Mouse (Mus musculus) hindbrain, postnatal 0 days (tissue): ENCODE measurements around the gene Ttc7b. TPM values are rescaled to one million over a fixed set of nuclear protein-coding genes. Genes with fewer than 3 reads are reported as not detected.

Source experiments
- ATAC-seq: fragments of 200-750 bp; cut with Nextera tagmentation; 2 replicates; pipeline ENCODE4 v1.8.0; 2017; ENCODE audit warnings: mild to moderate bottlenecking, moderate TSS enrichment, moderate library complexity
- DNase-seq: peaks from one replicate; pipeline ENCODE4 v3.0.0-alpha.2; 2015; ENCODE audit warnings: low spot score
- H3K27ac ChIP-seq: fragments of 300-500 bp; sonication (generic); 2 replicates; pipeline ENCODE4 v1.5.1; 2014; ENCODE audit warnings: mild to moderate bottlenecking
- H3K27me3 ChIP-seq: fragments of 300-500 bp; sonication (generic); 2 replicates; pipeline ENCODE4 v1.6.1; 2014; ENCODE audit warnings: low read length, mixed read lengths; ENCODE audit not compliant: insufficient read depth
- H3K36me3 ChIP-seq: fragments of 300-500 bp; sonication (generic); 2 replicates; pipeline ENCODE4 v1.6.1; 2014; ENCODE audit warnings: low read length, mixed read lengths; ENCODE audit not compliant: insufficient read depth
- H3K4me1 ChIP-seq: fragments of 300-500 bp; sonication (generic); 2 replicates; pipeline ENCODE4 v1.6.1; 2014; ENCODE audit warnings: antibody characterized with exemption, low read length, mixed read lengths; ENCODE audit not compliant: insufficient read depth
- H3K4me2 ChIP-seq: fragments of 300-500 bp; sonication (generic); 2 replicates; pipeline ENCODE4 v1.6.1; 2014; ENCODE audit warnings: low read depth, mild to moderate bottlenecking, low read length, moderate library complexity, mixed read lengths
- H3K4me3 ChIP-seq: fragments of 300-500 bp; sonication (generic); 2 replicates; pipeline ENCODE4 v1.5.1; 2014; ENCODE audit warnings: low read length
- H3K9ac ChIP-seq: fragments of 300-500 bp; sonication (generic); replicated peaks from 2 replicates; pipeline ENCODE4 v1.6.1; 2014; ENCODE audit warnings: mild to moderate bottlenecking, low read length, moderate library complexity, mixed read lengths
- H3K9me3 ChIP-seq: fragments of 300-500 bp; sonication (generic); 2 replicates; pipeline ENCODE4 v1.6.1; 2016; ENCODE audit warnings: low read length, mixed read lengths
- CTCF ChIP-seq: IDR thresholded peaks from 2 replicates; pipeline ENCODE4 v1.5.1; 2016; ENCODE audit warnings: antibody characterized with exemption, control low read depth, low read depth
- whole genome bisulfite sequencing: fragments of 180-500 bp; shearing (Covaris S2); extraction: QIAGEN DNeasy Blood & Tissue Kit; methylation state at CpG from one replicate; pipeline ENCODE4 v1.1.7; 2014; 5-methylcytosine and 5-hydroxymethylcytosine counted together
- polyA plus RNA-seq: library from polyadenylated mRNA; unstranded; fragments of >200 nt; fragmentation: Nextera tagmentation; extraction: Ambion mirVana; gene quantifications from 2 replicates; pipeline ENCODE4 v1.2.1, GENCODE M21; 2015
- total RNA-seq: library from RNA; depleted of rRNA; stranded (reverse); fragments of >200 nt; gene quantifications from 2 replicates; pipeline ENCODE4 v1.2.3, GENCODE M21; 2014

Ttc7b gene
- total and polyA plus RNA-seq, 2 experiments from 2014 or later = 8.6 to 51.2 TPM

GRCm38 (mm10) chr12:100479270-100479869 lies 41.3 kb downstream of the Ttc7b start:
- H3K9me3 ChIP-seq = no peaks in the 10 kb centered on the region
- no peak overlapping the region for H3K9ac ChIP-seq
- H3K4me2 ChIP-seq = no peak overlapping the region
- H3K4me3 ChIP-seq = no peak overlapping the region
- TF ChIP-seq CTCF = no peak
- WGBS = 76% methylated on average over 10 of the region's 10 CpGs
- no peak for ATAC-seq
- DNase-seq = no peak
- no peaks in the 10 kb centered on the region for H3K36me3 ChIP-seq
- no peak overlapping the region for H3K27ac ChIP-seq
- no peaks in the 10 kb centered on the region for H3K27me3 ChIP-seq
- no peaks in the 10 kb centered on the region for H3K4me1 ChIP-seq

GRCm38 (mm10) chr12:100478615-100479014 lies 42.0 kb downstream of the Ttc7b start:
- Histone ChIP-seq H3K27me3 (no peaks in the 10 kb centered on the region), H3K4me3 (no peak overlapping the region), H3K9ac (no peak overlapping the region), H3K27ac (no peak overlapping the region), H3K4me2 (no peak overlapping the region), H3K36me3 (no peaks in the 10 kb centered on the region), H3K9me3 (no peaks in the 10 kb centered on the region), H3K4me1 (no peaks in the 10 kb centered on the region)
- 92% methylated on average over 6 of the region's 6 CpGs for WGBS
- no peak for TF ChIP-seq CTCF
- ATAC-seq = no peak
- no peak for DNase-seq

GRCm38 (mm10) chr12:100478151-100478550 lies 42.5 kb downstream of the Ttc7b start:
- no peak overlapping the region for H3K4me3 ChIP-seq
- H3K9me3 ChIP-seq = no peaks in the 10 kb centered on the region
- H3K4me1 ChIP-seq = no peaks in the 10 kb centered on the region
- no peak for TF ChIP-seq CTCF
- DNase-seq = no peak
- 91% methylated on average over 6 of the region's 6 CpGs for WGBS
- no peak overlapping the region for H3K9ac ChIP-seq
- no peak overlapping the region for H3K27ac ChIP-seq
- no peak for ATAC-seq
- H3K4me2 ChIP-seq = no peak overlapping the region
- H3K27me3 ChIP-seq = no peaks in the 10 kb centered on the region
- no peaks in the 10 kb centered on the region for H3K36me3 ChIP-seq

DNA sequence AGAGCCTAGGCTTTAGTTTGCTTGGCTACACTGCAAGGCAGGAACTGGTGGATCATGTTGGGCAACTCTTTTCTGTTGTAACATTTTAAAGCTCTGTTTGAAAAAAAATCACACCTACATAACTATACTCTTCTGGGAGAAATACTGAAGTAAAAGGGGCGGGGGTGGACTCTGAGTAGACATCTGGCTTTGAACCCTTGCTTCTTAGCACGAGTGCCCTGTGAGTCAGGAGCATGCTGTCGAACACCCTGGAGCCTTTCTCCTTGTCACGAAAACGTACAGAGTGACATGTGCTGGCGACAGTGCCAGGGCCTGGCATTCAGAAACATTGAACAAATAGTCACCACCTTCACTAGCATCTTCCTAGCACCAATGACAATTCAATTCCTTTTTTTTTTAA lies 43.2 kb downstream of the Ttc7b start:
- no peaks in the 10 kb centered on the region for H3K4me1 ChIP-seq
- no peak overlapping the region for H3K9ac ChIP-seq
- no peak for TF ChIP-seq CTCF
- H3K4me3 ChIP-seq = no peak overlapping the region
- H3K4me2 ChIP-seq = no peak overlapping the region
- DNase-seq (no peak), ATAC-seq (no peak)
- no peaks in the 10 kb centered on the region for H3K9me3 ChIP-seq
- WGBS = 75% methylated on average over 6 of the region's 6 CpGs
- no peak overlapping the region for H3K27ac ChIP-seq
- no peaks in the 10 kb centered on the region for H3K36me3 ChIP-seq
- H3K27me3 ChIP-seq = no peaks in the 10 kb centered on the region

DNA sequence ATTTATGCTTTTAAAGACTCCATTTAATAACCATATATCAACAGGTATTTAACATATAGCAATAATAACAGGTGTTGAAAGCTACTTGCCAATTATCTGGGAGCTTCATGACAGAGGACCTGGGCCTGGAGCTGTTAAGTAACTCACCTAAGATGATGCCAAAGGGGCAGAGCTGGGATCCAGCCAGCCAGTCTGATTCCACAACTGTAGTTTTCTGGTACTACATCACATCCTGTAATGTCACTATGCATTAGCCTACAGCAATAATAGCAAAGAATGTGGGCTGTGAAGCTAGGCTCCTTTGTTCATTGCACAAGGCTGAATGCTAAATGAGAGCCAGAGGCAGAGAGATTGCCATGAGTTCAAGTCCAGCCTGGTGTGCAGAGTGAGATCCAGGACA lies 44.3 kb downstream of the Ttc7b start:
- Histone ChIP-seq H3K4me3 (no peak overlapping the region), H3K4me2 (no peak overlapping the region), H3K9ac (no peak overlapping the region), H3K4me1 (no peaks in the 10 kb centered on the region), H3K27me3 (no peaks in the 10 kb centered on the region), H3K36me3 (no peaks in the 10 kb centered on the region), H3K9me3 (no peaks in the 10 kb centered on the region), H3K27ac (no peak overlapping the region)
- ATAC-seq (no peak), DNase-seq (no peak)
- no peak for TF ChIP-seq CTCF

DNA sequence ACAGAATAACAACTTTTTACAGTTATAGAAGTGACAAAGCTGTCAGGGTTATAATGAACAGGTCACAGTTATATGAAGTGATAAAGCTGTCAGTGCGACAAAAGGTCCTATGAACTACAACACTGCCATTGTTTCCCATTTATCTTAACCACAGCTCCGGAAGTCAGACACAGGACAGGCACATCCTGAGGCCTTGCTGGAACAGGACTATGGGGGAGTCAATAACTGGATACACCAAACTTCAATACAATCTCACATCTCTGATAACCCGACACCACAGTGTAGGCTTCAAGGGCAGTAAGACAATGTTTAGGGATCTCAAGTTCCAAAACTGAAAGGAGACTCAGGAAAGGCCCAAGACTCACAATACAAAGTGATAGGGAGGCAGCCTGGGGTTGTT lies 45.1 kb downstream of the Ttc7b start:
- Histone ChIP-seq H3K4me1 (no peaks in the 10 kb centered on the region), H3K27me3 (no peaks in the 10 kb centered on the region), H3K4me3 (no peak overlapping the region), H3K4me2 (no peak overlapping the region), H3K27ac (no peak overlapping the region), H3K9ac (no peak overlapping the region), H3K9me3 (no peaks in the 10 kb centered on the region), H3K36me3 (no peaks in the 10 kb centered on the region)
- ATAC-seq (no peak), DNase-seq (no peak)
- 86% methylated on average over 3 of the region's 3 CpGs for WGBS
- TF ChIP-seq CTCF = no peak

DNA sequence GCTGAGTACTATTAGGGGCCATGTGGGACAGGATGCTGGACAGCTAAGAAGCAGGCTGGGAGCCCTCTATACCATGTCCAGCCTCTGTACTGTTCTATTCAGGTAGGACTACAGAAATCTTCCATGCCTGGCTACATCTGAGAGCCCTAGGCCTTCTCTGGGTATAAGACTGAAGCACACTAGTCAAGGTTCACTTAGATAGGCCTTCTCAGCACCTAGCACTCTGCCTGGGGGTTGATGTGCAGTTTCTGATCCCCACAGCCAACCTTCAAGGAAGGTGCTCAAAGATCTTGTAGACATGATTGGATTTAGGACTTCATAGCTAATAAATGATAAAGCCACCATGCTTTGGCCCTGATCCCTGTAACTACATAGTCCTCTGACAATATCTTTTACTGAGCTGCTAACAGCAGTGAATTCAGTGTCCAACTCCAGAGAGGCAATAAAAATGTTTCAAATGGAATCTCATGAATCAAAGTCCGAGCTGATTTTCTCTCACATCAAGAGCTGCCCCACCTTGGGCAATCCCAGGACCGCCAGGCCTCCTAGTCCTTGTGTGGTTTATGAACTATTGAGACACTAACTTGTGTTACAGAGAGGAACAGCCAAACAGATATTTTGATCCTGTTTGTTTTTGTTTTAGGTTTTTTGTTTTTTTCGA lies 45.8 kb downstream of the Ttc7b start:
- H3K9ac ChIP-seq = no peak overlapping the region
- ATAC-seq = no peak
- H3K4me1 ChIP-seq = no peaks in the 10 kb centered on the region
- DNase-seq = no peak
- H3K27me3 ChIP-seq = no peaks in the 10 kb centered on the region
- H3K4me3 ChIP-seq = no peak overlapping the region
- WGBS = 92% methylated on average over 3 of the region's 3 CpGs
- H3K36me3 ChIP-seq = no peaks in the 10 kb centered on the region
- H3K9me3 ChIP-seq = no peaks in the 10 kb centered on the region
- no peak overlapping the region for H3K4me2 ChIP-seq
- TF ChIP-seq CTCF = no peak
- no peak overlapping the region for H3K27ac ChIP-seq
